Mouse (Mus musculus) gastrocnemius, postnatal 10 days (tissue): ENCODE measurements around the gene Iscu. TPM values are rescaled to one million over a fixed set of nuclear protein-coding genes. Genes with fewer than 3 reads are reported as not detected.

Experiments
- DNase-seq: peaks from one replicate; pipeline ENCODE4 v3.0.0; 2021; ENCODE audit warnings: mixed read lengths
- long read RNA-seq, 2 experiments: library from polyadenylated mRNA; stranded (forward); transcript quantifications; one replicate each; pipeline ENCODE4 v2.0.0; 2021
- total RNA-seq, 2 experiments: library from RNA; stranded (reverse); gene quantifications; 2 replicates each; pipeline ENCODE4 v1.2.3; 2021

Iscu gene
- 10 to 100 TPM; 76.8 to 89.1 TPM for total RNA-seq
- long read RNA-seq, experiment 1, transcript Iscu-201 (5 exons, 957 nt), result major isoform, 69 of 76 reads
- long read RNA-seq, experiment 1, partial matches to known transcripts, result 2 of 76 reads
- long read RNA-seq, experiment 1, other reads (novel, unspliced or antisense), result 2 of 76 reads
- long read RNA-seq, experiment 2, transcript Iscu-201 (5 exons, 957 nt), result major isoform, 71 of 83 reads
- long read RNA-seq, experiment 2, transcript Iscu-203 (5 exons, 1,116 nt), result minor isoform, 6 of 83 reads
- long read RNA-seq, experiment 2, partial matches to known transcripts, result 0 of 83 reads
- long read RNA-seq, experiment 2, other reads (novel, unspliced or antisense), result 1 of 83 reads

DNA sequence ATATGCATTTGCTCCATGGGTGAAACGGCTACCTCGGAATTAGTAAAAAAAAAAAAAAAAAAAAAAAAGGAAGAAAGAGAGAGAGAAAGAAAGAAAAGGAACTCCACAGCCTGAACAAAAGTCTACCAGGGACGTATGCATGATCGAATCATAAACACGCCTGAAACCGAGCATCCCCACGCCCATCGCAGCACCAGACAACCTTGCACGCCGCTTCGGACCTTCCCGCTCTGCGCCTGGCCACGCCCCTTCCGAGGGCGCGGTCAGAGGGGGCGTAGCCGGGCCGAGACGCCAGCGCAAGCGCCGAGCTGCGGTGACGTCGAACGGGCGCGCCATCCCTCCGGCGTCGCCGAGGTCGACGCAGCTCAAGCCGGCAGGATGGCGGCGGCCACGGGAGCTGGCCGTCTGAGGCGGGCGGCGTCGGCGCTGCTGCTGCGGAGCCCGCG lies at the start of gene Iscu, which contains the start of gene Sart3:
Gene Iscu, plus strand, starts transcription at position 299 of the 446 bp plus-strand sequence.
Gene Sart3, minus strand, starts transcription at position 61 of the 446 bp plus-strand sequence.
- DNase-seq, result peak; percentile 97

DNA sequence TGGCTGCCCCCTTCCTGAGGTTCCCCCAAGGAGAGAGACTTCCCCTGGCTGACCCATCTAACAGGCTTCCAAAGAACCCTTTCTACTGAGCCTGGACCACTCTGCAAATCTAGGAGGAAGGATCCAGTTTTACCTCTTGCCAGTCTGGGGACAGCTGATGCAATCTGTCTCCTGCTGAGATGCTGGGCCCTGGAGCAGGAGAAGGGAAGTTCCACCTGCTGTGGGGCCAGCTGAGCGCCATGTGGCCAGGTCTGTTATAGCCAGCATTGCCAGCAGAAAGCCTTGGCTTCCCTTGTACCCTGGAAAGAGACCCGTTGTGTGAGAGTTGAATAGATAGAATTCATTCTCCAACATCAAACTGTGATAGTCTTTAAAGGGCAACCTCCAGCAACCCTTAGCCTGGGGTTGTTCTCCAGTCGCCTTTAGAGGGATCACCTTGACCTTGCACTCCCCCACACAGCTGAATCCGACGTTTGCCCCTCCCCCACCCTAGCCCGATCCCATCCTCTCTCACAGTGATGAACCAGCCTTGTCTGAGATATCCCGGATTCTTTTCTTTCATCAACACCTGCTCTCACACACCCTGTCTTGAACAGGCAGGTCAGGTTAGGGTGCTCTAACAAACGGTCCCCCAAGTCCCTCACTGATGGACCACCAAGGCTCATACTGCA lies 48.8 kb upstream of the Iscu start:
- no peak for DNase-seq

DNA sequence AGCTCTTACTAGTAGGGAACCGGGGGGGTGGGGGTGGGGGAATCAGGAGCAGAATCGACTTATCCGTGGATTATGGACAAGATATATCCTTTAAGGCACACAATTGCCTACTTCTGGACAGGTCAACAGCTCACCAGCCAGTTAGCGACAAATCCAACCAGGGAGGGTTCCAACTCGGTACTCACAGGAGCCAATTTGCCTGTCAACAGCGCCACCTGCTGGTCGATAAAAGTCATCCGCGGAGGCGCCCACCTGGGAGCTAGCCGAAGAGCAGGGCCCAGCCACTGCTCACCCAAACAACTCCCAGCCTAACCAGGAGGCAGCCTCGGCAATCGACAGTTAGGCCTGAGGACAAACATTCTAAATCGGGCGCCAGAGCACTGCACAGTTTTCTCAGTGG lies 48.1 kb upstream of the Iscu start, which contains the start of gene 1700069L16Rik:
Gene 1700069L16Rik, minus strand, starts transcription at position 327 of the 400 bp plus-strand sequence.
- peak; percentile 86 for DNase-seq

DNA sequence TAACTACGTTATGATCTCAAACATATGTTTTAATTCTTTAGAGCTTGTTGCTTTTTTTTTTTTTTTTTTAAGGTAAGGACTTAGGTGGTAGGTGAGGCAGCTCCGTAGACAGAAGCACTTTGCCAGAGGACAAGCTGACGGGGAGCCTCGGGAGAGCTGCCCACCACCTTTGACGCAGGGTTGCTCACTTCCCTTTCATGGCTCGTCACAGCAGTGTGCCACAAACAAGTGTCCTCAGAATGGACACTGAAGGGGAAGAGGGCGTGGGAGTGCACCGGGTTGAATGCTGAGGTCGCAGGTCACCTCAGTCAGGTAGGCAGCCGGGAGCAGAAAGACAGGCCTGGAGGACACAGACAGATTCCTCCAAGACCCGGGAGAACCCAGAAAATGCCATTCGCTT lies 47.1 kb upstream of the Iscu start:
- no peak for DNase-seq

DNA sequence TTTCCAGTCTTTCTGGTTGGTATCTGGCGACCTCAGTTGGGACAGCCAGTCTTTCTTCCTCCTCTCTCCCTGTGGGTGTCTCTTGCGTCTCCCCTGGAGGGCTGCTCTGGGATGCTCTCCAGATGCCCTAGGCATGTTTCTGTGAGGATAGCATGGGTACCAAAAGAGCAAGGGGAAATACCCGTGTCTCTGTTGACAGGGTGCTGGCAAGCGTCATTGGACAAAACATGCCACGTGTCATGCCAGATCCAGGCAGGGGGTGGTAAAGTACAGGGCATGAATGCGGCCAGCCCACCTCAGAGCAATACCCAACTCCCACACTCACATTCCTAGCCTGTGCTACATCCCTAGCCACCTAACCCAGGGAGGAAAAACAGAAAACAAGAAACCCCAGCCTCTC lies 45.9 kb upstream of the Iscu start:
- no peak for DNase-seq

DNA sequence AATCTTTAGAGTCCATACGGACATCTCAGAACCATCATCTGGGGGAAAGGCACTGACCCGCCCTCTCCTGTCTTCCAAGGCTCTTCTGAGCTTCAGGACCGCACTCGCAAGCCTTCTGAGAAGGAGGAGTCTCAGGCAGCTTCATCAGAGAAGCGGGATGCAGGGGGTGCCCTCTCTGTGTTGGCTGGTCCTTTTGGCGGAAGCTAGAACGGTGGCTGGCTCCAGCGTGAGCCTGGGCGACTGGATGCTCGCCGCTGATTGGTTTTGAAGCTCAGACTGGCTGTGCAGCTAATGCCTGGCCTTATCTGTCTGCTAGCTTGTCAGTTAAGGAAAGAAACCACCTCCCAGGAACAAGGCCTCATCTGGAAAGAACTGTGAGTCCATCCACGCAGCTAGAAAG lies 45.3 kb upstream of the Iscu start:
- no peak for DNase-seq

DNA sequence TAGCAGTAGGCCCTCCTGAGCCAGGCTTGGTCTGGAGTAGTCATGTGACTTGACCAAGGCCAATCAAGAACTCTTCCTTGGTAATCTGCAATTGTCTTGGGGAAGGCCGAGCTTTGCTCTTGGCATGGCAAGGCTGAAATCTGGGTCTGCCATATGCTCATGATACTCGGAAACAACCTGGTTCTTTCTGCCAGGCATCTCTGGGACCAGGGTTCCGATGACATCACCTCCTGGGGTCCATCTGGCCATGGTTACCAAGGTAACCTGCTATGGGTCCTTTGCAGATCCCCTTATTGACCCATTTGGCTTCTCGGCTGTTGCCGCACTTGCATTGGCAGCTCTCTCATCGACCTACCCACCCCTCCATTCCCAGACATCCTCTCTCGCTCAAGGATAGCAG lies 44.5 kb upstream of the Iscu start:
- no peak for DNase-seq

DNA sequence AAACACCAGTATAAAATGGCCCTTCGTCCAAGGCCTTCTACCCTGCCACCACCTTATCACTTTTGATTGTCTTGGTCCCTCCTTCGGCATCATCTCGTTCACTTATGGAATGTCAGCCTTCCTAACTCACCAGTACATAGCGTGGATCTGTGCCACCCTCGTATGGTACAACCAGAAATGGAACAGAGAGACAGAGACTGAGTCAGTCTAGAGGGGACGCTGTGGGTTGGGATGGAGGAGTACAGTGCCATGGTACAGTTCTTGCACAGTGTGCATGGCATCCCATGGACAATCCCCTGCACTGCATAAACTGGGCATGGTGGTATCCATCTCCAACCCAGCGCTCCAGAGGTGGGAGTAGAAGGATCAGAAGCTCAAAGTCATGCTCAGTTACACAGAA lies 43.9 kb upstream of the Iscu start:
- no peak for DNase-seq

DNA sequence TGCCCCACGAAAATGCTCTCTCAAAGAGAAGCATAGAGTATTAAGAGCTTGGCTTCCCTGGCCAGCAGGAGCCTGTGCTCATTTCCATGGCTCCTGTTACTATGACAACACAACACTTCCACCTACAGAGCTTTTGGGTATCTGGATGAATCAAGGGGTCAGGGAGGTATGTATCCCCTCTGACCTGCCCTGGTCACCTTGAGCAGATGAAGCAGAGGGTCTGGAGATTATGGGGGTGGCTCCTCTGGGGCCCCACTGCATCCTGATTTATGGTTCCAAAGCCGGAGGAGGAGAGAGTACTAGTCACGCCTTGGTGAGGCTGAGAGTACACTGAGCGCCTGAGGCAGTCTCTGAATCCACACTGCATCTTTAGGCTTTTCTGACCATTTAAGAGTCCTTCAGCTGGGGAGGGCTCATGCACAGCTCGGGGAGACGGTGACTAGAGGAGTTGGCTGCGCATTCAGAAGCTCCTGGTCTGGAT lies 41.9 kb upstream of the Iscu start:
- no peak for DNase-seq

DNA sequence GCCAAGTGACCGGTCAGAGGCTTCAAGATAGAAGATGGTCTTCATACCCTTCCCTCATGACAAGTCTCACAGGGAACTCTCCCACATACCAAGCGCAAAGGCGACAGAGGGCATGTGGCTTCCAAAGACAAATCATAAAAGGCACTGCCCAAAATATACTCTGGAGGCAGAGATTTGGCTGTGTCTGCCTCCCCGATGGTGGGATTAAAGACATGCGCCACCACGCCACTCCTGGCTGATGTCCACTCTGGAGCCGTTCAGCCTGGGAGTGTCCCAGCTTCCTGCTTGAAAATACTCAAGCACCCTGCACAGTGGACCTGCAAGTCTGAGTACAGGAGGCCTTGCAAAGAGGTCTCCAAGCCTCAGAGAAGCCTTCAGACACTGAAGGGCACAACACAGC lies 41.4 kb upstream of the Iscu start:
- DNase-seq, result no peak

DNA sequence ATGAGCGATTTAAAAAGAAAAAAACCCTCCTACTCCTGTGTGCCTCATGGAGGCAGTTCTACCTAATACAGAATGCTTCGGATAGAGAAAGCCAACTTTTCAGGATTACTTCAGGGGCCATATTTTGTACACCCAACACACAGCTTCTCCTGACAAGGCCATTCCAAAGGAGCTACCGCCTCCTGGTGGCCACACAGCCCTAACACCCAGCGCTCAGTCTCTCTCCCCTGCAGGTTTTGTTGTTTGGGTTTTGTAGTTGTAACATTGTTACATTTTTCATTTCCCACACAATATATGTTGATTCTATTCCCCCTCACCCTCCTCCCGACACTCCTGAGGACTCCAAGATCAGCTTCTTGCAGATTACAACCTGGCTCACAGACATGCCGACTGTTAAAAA lies 40.4 kb upstream of the Iscu start:
- peak; percentile 69 for DNase-seq

DNA sequence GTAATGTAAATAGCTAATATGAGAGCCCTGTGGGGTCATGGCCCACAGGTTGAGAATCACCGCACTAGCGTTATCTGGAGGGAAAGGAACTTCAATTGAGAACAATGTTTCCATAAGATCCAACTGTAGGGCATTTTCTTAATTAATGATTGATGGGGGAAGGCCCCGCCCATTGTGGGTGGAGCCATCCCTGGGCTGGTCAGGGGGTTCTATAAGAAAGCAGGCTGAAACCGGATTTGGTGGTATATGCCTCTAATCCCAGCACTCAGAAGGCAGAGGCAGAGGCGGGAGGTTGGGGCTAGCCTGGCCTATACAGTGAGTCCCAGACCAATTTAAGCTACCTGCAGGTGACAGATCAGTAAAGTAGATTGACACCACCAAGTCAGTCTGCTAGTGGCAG lies 38.2 kb upstream of the Iscu start:
- DNase-seq, result no peak

DNA sequence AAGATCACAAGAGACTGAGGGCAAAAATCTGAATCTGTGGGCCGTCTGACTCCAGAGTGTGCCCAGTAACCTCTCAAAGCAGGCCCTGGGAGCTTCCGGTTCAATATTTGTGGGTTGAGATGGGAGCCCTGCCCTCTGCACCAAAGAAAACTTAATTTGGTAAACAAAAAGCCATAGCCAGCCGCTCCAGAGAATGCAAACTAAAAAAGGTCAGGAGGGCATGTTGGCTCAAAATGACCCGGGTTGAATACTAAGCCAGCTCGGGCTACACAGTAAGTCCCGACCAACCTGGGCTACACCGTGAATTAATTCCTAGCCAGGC lies 37.6 kb upstream of the Iscu start:
- DNase-seq, result no peak

DNA sequence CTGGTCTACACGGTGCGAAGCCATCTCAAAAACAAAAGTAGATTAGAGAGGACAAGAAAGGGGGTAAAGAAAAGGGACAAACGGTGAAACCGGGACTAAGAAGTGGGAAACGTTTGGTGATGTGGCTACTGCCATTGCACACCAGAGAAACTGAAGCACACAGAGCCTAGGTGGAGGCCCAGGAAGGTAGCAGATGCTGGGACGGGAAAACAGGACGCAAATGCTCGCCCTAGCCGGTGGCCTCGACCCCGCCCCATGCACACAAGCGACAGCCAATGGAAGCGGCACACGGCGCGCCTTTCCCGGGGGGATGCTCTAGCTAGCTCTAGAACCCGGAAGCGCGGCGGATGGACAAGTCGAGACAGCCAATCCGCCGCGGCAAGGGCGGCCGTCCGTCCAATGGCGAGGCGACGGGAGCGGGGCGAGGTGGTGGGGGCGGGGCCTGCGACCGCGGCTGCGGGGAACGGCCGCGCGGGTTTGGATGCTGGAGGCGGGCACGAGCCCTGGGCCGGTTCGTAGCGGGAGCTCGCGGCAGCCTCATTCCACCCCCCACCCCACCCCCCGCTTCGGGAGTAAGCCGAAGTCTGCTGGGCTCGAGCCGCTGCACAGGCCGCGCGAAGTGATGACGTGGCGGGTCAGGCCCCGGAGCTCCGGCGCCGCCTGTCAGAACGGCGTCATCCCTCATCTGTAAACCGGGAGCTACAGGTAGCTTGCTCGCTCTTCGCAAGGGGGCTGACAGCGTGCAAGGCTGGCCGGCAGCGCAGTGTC lies 37.0 kb upstream of the Iscu start, which contains the start of gene Ficd:
Gene Ficd, plus strand, starts transcription at position 459 of the 768 bp plus-strand sequence.
- peak; percentile 93 for DNase-seq

DNA sequence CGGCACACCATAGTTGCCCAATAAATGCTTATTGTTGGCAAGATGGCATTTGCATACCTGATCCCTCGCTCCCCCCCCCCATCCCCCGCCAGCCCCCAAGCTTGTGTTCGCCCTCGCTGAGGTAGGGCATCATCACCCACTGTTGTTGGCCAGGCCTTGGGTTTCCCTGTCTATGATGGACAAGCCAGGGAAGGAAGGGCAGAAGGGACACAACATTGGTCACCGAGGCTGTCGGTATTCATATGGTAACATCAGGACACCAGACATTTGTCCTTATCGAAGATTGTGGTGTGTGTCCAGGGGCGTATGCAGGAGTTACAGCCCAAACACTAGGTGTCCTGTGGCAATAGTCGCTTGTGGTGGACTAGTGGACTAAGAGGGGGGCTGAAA lies 36.4 kb upstream of the Iscu start:
- no peak for DNase-seq

DNA sequence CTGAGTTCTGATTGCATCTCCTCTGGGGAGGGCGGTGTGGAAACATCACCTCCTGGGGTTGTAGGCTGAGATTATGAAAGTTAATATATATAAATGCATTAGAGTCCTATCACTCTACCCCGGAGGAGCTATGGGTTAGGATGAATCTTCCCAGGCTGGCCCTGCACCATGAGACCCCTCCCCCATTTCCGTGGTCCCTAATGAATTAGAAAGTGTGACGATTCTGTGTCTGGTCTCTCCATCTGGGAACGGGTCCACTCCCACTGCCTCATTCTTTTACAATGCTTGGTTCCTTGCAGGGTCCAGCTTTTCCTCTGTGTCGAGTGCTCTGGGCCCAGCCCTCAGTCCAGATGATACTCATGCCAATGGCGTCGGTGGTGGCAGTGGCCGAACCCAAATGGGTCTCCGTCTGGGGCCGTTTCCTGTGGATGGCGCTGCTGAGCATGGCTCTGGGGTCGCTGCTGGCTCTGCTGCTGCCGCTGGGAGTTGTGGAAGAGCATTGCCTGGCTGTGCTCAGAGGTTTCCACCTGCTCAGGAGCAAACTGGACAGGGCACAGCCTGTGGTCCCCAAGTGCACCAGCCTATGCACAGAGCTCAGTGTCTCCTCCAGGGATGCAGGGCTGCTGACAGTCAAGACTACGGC lies 35.9 kb upstream of the Iscu start:
- no peak for DNase-seq

DNA sequence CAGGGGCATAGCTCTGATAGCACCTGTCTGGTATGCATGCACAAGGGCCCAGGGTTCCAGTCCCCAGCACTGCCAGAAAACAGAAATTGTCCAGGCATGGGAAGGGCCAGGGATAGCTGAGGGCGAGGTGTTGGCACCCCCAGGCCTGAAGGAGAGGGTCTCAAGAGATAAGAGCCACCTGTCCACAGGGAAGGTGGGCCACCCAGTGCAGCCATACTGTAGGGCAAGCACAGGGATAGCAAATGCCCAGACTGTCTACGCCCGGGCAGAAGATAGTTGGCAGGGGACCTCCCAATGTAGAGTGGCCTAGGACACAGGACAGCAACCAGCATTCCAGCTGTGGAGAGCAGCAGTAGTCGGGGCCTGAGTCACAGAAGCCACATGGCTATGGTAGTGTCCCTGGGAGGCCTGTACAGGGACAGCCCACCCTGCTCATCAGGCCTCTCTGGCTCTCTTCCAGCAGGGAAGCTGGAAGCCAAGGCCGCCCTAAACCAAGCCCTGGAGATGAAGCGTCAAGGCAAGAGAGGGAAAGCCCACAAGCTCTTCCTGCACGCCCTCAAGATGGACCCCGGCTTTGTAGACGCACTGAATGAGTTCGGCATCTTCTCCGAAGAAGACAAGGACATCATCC lies 34.8 kb upstream of the Iscu start:
- DNase-seq, result no peak

DNA sequence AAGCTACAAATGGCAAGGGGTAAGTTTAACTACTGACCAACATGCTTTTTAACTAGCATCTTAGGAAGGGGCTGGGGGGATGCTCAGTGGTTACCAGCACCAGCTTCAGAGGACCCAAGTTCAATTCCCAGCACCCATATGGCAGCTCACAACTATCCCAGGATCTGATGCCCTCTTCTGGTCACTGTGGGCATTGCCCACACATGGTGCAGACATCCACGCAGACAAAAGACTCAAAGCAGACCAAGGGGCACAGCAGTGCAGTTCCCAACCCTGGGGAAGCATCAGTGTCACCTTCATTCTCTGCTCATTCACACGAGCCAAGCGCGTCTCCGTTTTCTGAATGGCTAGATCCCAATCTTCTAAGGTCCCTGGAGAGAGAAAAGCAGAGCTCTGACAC lies 24.9 kb upstream of the Iscu start:
- no peak for DNase-seq

DNA sequence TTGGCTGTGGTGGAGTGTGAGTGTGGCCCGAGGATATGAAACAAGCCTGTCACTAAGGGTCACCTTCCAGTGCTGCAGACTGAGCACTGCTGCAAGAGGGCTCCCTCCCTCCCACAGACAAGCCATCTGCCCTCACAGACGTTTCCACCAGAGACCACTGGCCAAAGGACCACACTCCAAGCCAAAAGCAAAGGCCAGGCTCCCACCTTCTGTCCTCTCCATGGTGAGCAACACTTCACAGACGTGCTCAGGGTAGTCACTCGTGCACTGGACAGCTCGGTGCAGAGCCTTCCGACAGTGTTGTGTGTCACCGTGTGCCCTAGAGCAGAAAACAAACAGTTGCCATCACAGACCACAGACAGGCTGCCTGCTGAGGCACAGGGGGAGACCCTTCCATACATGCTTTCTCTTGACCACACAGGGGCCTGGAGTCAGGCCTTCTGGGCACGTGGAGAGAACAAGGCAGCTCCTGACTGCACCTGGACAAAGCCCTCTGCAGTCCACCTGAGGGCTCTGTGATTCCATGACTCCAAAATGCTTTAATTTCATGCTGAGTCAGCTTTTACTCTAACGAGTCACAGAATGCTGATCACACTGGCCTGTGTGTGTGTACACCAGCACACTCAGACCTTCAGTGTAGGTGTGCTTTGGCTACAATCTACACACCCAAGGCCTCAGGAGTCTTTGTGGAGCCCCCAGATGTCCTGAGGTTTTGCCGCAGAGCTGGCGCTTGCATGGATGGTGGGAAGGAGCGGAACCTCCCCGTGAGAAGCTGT lies 23.8 kb upstream of the Iscu start:
- DNase-seq, result no peak

DNA sequence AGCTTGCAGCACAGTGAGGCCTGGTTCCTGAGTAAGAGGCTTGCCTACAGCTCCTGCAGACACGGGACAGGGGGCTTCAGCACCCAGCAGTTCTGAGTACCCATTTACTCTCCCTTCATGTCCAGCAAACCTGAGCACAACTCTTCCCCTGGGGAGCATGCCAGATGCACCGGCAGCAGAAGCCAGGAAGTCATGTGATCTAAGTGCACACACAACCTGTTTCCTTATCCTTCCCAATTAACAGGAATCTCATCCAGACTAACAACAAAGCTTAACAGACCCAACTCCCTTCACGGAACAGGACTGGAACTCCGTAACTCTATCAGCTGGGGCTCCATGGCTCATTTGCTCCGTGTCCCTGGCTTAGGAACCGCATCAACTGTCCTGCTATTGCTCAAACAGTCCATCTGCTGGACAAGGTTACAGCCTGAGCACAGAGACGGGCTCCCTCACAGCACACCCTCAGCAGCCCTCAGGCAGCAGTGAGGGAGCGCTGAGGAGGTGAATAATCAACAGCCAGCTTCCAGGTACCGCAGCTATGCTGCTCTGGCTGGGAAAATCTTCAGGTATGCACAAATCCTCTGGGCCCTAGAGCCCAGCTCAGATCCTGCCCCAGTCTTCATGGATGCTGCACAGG lies 20.9 kb upstream of the Iscu start:
- no peak for DNase-seq
